Mouse (Mus musculus): Measurements from ENCODE around the gene Ms4a6b. TPM values are rescaled to one million over a fixed set of nuclear protein-coding genes. Genes with fewer than 3 reads are reported as not detected.
"Not testable (repeated sequence)": the region's sequence is repeated elsewhere in the genome, so short reads cannot be mapped to it uniquely, and the experiment has no call there.

Gene Ms4a6b
- polyA plus RNA-seq, 1 experiment from 2014 or later = 3.3 TPM

DNA sequence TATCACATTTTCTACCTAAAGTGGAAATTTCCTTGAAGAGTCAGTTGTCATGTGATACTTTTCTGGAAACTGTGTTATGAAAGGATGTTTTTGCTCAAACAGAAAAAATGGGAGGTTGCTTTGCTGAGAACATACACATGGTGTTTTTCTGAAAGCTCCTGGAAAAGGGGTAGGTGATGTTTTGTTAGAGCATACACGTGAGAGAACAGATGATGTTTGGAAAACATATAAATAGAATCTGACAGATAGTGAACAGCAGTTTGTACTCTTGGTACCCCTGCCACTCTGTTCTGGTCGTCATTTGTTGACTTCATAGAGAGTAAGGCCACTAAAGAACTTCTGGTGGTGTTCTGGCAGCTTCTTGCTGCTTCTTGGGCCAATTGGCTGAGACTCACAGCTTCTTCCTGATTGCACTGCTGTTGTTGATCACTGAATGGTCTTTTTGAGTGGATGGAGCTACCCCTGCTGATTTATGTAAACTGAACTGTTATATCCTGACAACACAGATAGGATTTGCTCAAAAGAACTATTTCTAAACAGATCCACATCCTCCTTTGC, 17.7 kb downstream of the Ms4a6b start:
- 42% methylated on average over 2 of the region's 2 CpGs for WGBS (ENCODE audit: insufficient replicate concordance)
- Histone ChIP-seq H3K9me3 (replicated peaks) (no peaks in the 10 kb centered on the region), H3K9ac (no peak overlapping the region), H3K27me3 (no peaks in the 10 kb centered on the region), H3K4me3 (replicated peaks) (no peak overlapping the region), H3K36me3 (replicated peaks) (no peaks in the 10 kb centered on the region), H3K27ac (replicated peaks) (no peak overlapping the region), H3K4me1 (replicated peaks) (no peaks in the 10 kb centered on the region), H3K4me2 (no peak overlapping the region)
- ATAC-seq (ENCODE audit: insufficient read depth) = no peak

DNA sequence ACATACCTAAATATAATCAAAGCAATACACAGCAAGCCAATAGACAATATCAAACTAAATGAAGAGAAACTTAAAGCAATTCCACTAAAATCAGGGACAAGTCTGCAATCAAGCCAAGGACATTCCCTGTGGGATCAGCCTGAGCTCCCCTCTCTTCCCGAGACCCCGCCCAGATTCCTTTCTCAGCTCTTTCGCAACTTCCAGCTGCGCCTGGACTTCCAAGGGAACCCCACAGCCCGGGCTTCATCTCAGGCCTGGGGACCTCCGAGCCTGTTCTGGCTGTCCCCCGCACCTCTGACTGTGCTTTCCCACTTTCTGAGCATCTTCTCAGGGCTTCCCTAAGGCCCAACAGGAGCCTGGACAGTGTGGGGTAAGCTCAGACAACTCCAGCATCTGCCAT, 20.3 kb downstream of the Ms4a6b start, which contains the start of gene Ms4a4d:
Ms4a4d (plus strand) TSS at position 209 of the 400 bp plus-strand sequence.
- Histone ChIP-seq H3K4me1 (replicated peaks) (no peaks in the 10 kb centered on the region), H3K4me3 (replicated peaks) (no peak within 1 kb of the TSS), H3K36me3 (replicated peaks) (no peaks in the 10 kb centered on the region), H3K9me3 (replicated peaks) (no peaks in the 10 kb centered on the region), H3K27ac (replicated peaks) (no peak within 1 kb of the TSS), H3K4me2 (no peak within 1 kb of the TSS), H3K27me3 (no peaks in the 10 kb centered on the region), H3K9ac (no peak within 1 kb of the TSS)
- no peak for ATAC-seq (ENCODE audit: insufficient read depth)
- WGBS (ENCODE audit: insufficient replicate concordance) = 21% methylated on average over 7 of the region's 7 CpGs

DNA sequence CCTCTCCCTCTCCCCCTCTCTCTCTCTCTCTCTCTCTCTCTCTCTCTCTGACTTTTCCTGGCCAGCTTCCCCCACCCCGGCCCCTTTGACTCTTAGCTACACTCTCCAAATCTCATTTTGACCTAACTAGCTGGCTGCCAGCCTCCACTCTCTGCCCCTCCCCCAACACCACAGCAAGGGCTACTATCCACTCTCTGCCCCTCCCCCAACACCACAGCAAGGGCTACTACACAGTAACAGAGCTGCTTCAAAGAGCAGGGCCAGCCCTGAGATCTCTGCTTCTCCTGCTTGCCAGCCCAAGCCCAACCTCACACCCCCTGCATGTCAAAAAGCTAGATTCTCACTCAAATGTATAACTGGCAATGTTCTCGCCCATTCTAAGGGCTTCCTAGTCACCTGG, 21.0 kb downstream of the Ms4a6b start:
- WGBS (ENCODE audit: insufficient replicate concordance) = 26% methylated on average over 2 of the region's 2 CpGs
- H3K4me3 ChIP-seq (replicated peaks) = no peak overlapping the region

DNA sequence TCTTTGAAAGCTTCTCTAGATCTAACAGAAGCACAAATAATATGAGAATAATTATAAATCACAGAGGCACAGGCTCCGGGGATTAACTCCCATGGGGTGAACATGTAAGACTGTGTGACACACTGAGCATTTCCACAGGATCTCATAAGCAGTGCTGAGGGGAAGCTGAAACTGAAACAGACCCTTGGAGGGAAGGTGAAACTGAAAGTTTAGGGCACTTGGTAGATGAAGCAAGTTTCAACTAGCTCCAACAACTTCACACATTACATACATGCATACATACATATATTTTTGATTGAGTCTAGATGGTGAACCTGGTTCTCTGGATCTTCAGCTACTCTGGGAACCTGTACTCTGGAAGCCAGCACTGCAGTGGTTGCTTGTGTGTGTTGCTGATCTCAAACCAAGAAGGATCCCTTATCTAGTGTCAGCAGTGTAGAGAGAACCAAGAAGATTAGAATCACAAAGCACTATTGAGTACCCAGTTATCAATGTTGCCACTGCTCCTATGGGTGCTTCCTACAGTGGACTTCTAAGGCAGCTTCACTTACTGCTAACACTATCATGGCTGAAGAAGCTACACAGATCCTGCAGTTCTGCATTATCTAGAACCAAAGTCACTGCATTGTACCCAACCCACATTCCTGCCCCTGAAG, 24.0 kb downstream of the Ms4a6b start:
- H3K9me3 ChIP-seq (replicated peaks); H3K27ac ChIP-seq (replicated peaks): not testable (repeated sequence)

More for the DNA sequence above, 21.0 kb downstream of the Ms4a6b start:
- no peaks in the 10 kb centered on the region for H3K9me3 ChIP-seq (replicated peaks)
- H3K4me1 ChIP-seq (replicated peaks) = no peaks in the 10 kb centered on the region
- H3K9ac ChIP-seq = no peak overlapping the region
- no peak overlapping the region for H3K4me2 ChIP-seq
- H3K27ac ChIP-seq (replicated peaks) = no peak overlapping the region
- ATAC-seq (ENCODE audit: insufficient read depth) = no peak
- H3K36me3 ChIP-seq (replicated peaks) = no peaks in the 10 kb centered on the region
- H3K27me3 ChIP-seq = no peaks in the 10 kb centered on the region

DNA sequence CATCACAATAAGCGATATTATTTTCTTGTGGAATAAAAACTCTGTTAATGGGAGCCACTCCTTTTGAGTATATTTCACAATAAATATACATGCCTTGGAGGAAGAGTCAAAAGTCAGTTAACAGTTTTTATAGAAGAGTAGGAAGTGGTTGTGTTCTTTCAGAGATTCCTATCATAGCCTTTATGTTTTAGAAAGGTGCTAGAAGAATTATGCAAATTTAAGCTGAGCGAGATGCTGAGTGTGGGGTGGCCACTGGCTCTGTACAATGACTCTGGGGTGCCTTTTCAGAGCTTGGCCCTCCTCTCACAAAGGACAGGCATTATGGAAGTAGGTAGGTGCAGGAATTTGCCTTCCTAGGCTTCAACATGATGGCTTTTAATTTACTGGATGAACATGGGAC, 28.1 kb downstream of the Ms4a6b start:
- H3K4me3 ChIP-seq (replicated peaks); H3K9ac ChIP-seq; H3K4me2 ChIP-seq; H3K27ac ChIP-seq (replicated peaks); H3K36me3 ChIP-seq (replicated peaks); H3K27me3 ChIP-seq; H3K4me1 ChIP-seq (replicated peaks); H3K9me3 ChIP-seq (replicated peaks); ATAC-seq (ENCODE audit: insufficient read depth): not testable (repeated sequence)
- WGBS (ENCODE audit: insufficient replicate concordance) = 64% methylated on average over 2 of the region's 2 CpGs

More for the DNA sequence above, 24.0 kb downstream of the Ms4a6b start:
- not testable (repeated sequence) for H3K4me1 ChIP-seq (replicated peaks); H3K4me2 ChIP-seq; ATAC-seq (ENCODE audit: insufficient read depth); H3K27me3 ChIP-seq; H3K9ac ChIP-seq; H3K4me3 ChIP-seq (replicated peaks); H3K36me3 ChIP-seq (replicated peaks)
- WGBS (ENCODE audit: insufficient replicate concordance) = 51% methylated on average over 1 of the region's 1 CpGs

DNA sequence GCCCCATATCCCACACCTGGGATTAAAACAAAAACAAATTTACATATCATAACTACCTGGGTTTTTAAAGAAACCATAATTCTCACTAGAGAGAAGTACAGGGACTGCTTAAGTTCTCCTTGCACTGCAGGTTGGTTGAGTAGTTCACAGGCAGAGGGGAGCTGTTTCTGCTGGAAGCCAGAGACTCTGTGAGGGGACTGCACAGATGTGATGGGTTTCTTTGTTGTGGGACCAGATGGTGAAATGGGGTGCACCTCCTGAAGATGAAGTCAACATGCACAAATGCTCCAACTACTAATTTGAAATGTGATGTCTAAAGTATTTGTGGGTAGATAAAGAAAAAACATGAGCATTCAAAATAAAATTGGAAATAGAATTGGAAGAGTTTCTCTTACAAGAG, 31.6 kb downstream of the Ms4a6b start:
- H3K36me3 ChIP-seq (replicated peaks) = no peaks in the 10 kb centered on the region
- no peaks in the 10 kb centered on the region for H3K9me3 ChIP-seq (replicated peaks)
- H3K9ac ChIP-seq = no peak overlapping the region
- H3K4me3 ChIP-seq (replicated peaks) = no peak overlapping the region
- H3K4me2 ChIP-seq = no peak overlapping the region
- no peak for ATAC-seq (ENCODE audit: insufficient read depth)
- no peaks in the 10 kb centered on the region for H3K4me1 ChIP-seq (replicated peaks)
- no peaks in the 10 kb centered on the region for H3K27me3 ChIP-seq
- H3K27ac ChIP-seq (replicated peaks) = no peak overlapping the region

DNA sequence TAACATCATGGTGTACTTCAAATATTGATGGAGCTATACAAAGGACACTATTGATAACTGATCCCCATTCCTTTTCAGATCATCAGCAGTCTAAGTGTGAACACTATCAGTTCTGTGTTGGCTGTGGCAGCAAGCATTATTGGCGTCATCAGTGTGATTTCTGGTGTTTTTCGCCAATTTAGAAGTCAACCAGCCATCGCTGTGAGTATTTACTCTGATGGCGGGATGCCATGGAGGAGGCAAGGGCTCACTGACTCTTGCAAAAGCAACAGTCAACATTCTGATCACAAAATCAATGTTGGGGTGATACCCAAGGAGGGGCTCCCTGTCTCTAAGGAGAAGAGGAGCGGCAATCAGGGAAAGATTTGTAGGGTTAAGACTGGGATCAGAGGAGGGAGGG, 38.4 kb downstream of the Ms4a6b start:
- Histone ChIP-seq H3K9ac (no peak overlapping the region), H3K4me1 (replicated peaks) (no peaks in the 10 kb centered on the region), H3K27ac (replicated peaks) (no peak overlapping the region), H3K27me3 (no peaks in the 10 kb centered on the region), H3K4me2 (no peak overlapping the region), H3K4me3 (replicated peaks) (no peak overlapping the region), H3K9me3 (replicated peaks) (no peaks in the 10 kb centered on the region), H3K36me3 (replicated peaks) (no peaks in the 10 kb centered on the region)
- WGBS (ENCODE audit: insufficient replicate concordance) = 59% methylated on average over 5 of the region's 5 CpGs
- no peak for ATAC-seq (ENCODE audit: insufficient read depth)

DNA sequence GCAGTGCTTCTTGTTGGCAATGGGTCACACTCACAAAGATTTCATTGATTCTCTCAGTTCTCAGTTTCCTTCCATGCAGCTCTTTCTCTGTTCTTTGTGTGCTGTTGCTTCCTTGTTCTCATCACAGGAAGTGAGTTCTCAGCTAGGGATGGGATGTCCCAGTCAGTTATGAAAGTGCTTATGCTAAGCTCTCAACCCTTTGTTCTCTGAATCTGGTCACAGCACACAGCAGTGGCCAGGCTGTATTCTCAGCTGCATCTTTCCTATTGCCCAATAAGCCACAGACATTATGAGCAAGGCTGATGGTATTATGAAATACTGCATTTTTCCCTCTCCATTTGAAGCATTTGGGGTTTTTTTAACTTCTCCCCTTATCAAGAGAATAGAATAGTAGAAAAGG, 43.2 kb downstream of the Ms4a6b start:
- not testable (repeated sequence) for H3K36me3 ChIP-seq (replicated peaks); H3K9ac ChIP-seq; H3K9me3 ChIP-seq (replicated peaks); H3K4me3 ChIP-seq (replicated peaks); H3K4me1 ChIP-seq (replicated peaks); ATAC-seq (ENCODE audit: insufficient read depth); H3K27me3 ChIP-seq; H3K4me2 ChIP-seq; H3K27ac ChIP-seq (replicated peaks)

DNA sequence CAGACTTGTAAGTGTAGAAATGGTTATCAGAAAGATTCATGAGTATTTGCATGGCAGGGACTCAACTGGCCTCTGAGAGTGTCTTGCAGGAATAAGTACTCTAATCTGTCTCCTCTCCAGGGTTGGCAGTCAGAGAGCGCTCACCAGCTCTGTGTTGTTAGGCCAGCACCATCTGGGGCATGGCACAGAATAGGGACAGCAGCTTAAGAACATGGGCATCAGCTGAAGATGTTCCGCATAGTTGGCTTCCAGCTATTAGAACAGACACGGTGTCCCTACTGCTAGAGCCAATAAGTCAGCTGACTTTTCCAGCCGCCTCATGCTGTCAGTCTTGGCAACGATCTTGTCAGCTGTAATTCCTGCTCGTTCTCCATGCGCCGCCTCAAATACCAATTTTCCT, 58.7 kb downstream of the Ms4a6b start:
- Histone ChIP-seq H3K4me3 (replicated peaks) (no peak overlapping the region), H3K27me3 (no peaks in the 10 kb centered on the region), H3K27ac (replicated peaks) (no peak overlapping the region), H3K9ac (no peak overlapping the region), H3K9me3 (replicated peaks) (no peaks in the 10 kb centered on the region), H3K4me2 (no peak overlapping the region), H3K36me3 (replicated peaks) (no peaks in the 10 kb centered on the region), H3K4me1 (replicated peaks) (no peaks in the 10 kb centered on the region)
- 75% methylated on average over 8 of the region's 8 CpGs for WGBS (ENCODE audit: insufficient replicate concordance)
- no peak for ATAC-seq (ENCODE audit: insufficient read depth)

Other genes with a start within 250 kb of the Ms4a6b start
- not detected in 2 replicates for gene Ms4a5, start 232.6 kb upstream of the Ms4a6b start, polyA plus RNA-seq (2015; fragmentation: Nextera tagmentation; extraction: Ambion mirVana)
- gene Ms4a14, start 202.1 kb upstream of the Ms4a6b start, polyA plus RNA-seq (2015; fragmentation: Nextera tagmentation; extraction: Ambion mirVana) = not detected in 2 replicates
- gene Ms4a7, start 180.4 kb upstream of the Ms4a6b start, polyA plus RNA-seq (2015; fragmentation: Nextera tagmentation; extraction: Ambion mirVana) = 1.4 and 1.7 TPM in 2 replicates
- 1.3 and 1.4 TPM in 2 replicates for gene Ms4a4a, start 141.0 kb upstream of the Ms4a6b start, polyA plus RNA-seq (2015; fragmentation: Nextera tagmentation; extraction: Ambion mirVana)
- 1.5 and 2.5 TPM in 2 replicates for gene Ms4a4c, start 111.7 kb upstream of the Ms4a6b start, polyA plus RNA-seq (2015; fragmentation: Nextera tagmentation; extraction: Ambion mirVana)
- 0.58 and 0.74 TPM in 2 replicates for gene Ms4a4b, start 73.0 kb upstream of the Ms4a6b start, polyA plus RNA-seq (2015; fragmentation: Nextera tagmentation; extraction: Ambion mirVana)
- gene Ms4a6c, start 47.1 kb upstream of the Ms4a6b start, polyA plus RNA-seq (2015; fragmentation: Nextera tagmentation; extraction: Ambion mirVana) = 8.9 and 10.1 TPM in 2 replicates
- gene Gm8369, start 30.6 kb upstream of the Ms4a6b start, polyA plus RNA-seq (2015; fragmentation: Nextera tagmentation; extraction: Ambion mirVana) = 0.10 and 0.46 TPM in 2 replicates
- 0.24 and 0.54 TPM in 2 replicates for gene Ms4a4d, start 20.3 kb downstream of the Ms4a6b start, polyA plus RNA-seq (2015; fragmentation: Nextera tagmentation; extraction: Ambion mirVana)
- gene Ms4a6d, start 88.3 kb downstream of the Ms4a6b start, polyA plus RNA-seq (2015; fragmentation: Nextera tagmentation; extraction: Ambion mirVana) = 4.5 and 4.8 TPM in 2 replicates
- 0.73 and 0.81 TPM in 2 replicates for gene Ms4a2, start 107.2 kb downstream of the Ms4a6b start, polyA plus RNA-seq (2015; fragmentation: Nextera tagmentation; extraction: Ambion mirVana)
- 30.9 and 39.0 TPM in 2 replicates for gene Ms4a3, start 124.3 kb downstream of the Ms4a6b start, polyA plus RNA-seq (2015; fragmentation: Nextera tagmentation; extraction: Ambion mirVana)
- 0.17 and 0.24 TPM in 2 replicates for gene Oosp2, start 144.0 kb downstream of the Ms4a6b start, polyA plus RNA-seq (2015; fragmentation: Nextera tagmentation; extraction: Ambion mirVana)
- 0.14 TPM in 1 of 2 replicates, not detected in the other for gene Oosp1, start 174.6 kb downstream of the Ms4a6b start, polyA plus RNA-seq (2015; fragmentation: Nextera tagmentation; extraction: Ambion mirVana)
- not detected in 2 replicates for gene Oosp3, start 180.5 kb downstream of the Ms4a6b start, polyA plus RNA-seq (2015; fragmentation: Nextera tagmentation; extraction: Ambion mirVana)
- gene Gif, start 231.0 kb downstream of the Ms4a6b start, polyA plus RNA-seq (2015; fragmentation: Nextera tagmentation; extraction: Ambion mirVana) = not detected in 2 replicates